Mouse (Mus musculus) activated CD4-positive, CD25-positive, alpha-beta regulatory T cell (primary cell): Measurements from ENCODE around the gene Snrnp70. TPM values are rescaled to one million over a fixed set of nuclear protein-coding genes. Genes with fewer than 3 reads are reported as not detected.

ENCODE experiments used
- polyA plus RNA-seq, 2 experiments: library from polyadenylated mRNA; unstranded; fragments of 100-300 nt; shearing (Covaris generic); gene quantifications; one replicate each; pipeline ENCODE4 v1.2.1; 2017

Gene Snrnp70
- 100 to 1,000 TPM; 204 to 218 TPM for polyA plus RNA-seq

GRCm38 (mm10) chr7:45395578-45396336, at the start of gene Snrnp70:
TSS of gene Snrnp70 (minus strand) at chr7:45395742.

GRCm38 (mm10) chr7:45437521-45438276, 42.2 kb upstream of the Snrnp70 start, which contains the start of gene Ruvbl2:
TSS of gene Ruvbl2 (minus strand) at chr7:45438096.

GRCm38 (mm10) chr7:45434203-45435015, 38.9 kb upstream of the Snrnp70 start, which contains the start of gene Gys1:
TSS of gene Gys1 (plus strand) at chr7:45434844.

GRCm38 (mm10) chr7:45420615-45420919, 25.0 kb upstream of the Snrnp70 start, which contains the start of gene Lhb:
TSS of gene Lhb (plus strand) at chr7:45420820.

GRCm38 (mm10) chr7:45413113-45413863, 17.7 kb upstream of the Snrnp70 start, which contains the start of gene Ntf5:
TSS of gene Ntf5 (plus strand) at chr7:45413695.

GRCm38 (mm10) chr7:45405091-45406075, 9.8 kb upstream of the Snrnp70 start, which contains the start of gene Kcna7:
TSS of gene Kcna7 (plus strand) at chr7:45405653.

GRCm38 (mm10) chr7:45370475-45371311, 24.8 kb downstream of the Snrnp70 start, which contains the start of gene Lin7b:
TSS of gene Lin7b (minus strand) at chr7:45370583.

GRCm38 (mm10) chr7:45366652-45367019, 28.9 kb downstream of the Snrnp70 start, which contains the start of gene Ppfia3:
TSS of gene Ppfia3 (minus strand) at chr7:45367019.

GRCm38 (mm10) chr7:45335056-45335455, 60.5 kb downstream of the Snrnp70 start, which contains the start of gene Hrc:
TSS of gene Hrc (plus strand) at chr7:45335290.

GRCm38 (mm10) chr7:45333431-45333982, 62.0 kb downstream of the Snrnp70 start, which contains the start of gene Trpm4:
TSS of gene Trpm4 (minus strand) at chr7:45333780.

Other genes starting within 250 kb of the Snrnp70 start
- 10 to 100 TPM; 57.0 to 66.8 TPM for gene Pih1d1, start 241.4 kb downstream of the Snrnp70 start, polyA plus RNA-seq
- gene Aldh16a1, start 241.2 kb downstream of the Snrnp70 start, polyA plus RNA-seq = 10 to 100 TPM; 41.4 to 60.4 TPM
- gene Slc17a7, start 231.8 kb downstream of the Snrnp70 start, polyA plus RNA-seq = under 1 TPM; 0.45 to 0.72 TPM
- not detected for gene Gfy, start 216.2 kb downstream of the Snrnp70 start, polyA plus RNA-seq
- gene Pth2, start 214.7 kb downstream of the Snrnp70 start, polyA plus RNA-seq = not detected
- under 1 TPM; 0.07 to 0.10 TPM for gene Ccdc155, start 190.8 kb downstream of the Snrnp70 start, polyA plus RNA-seq
- 10 to 100 TPM in 1 of 2 experiments, 1 to 10 TPM in 1; 9.8 to 26.8 TPM for gene Dkkl1, start 183.6 kb downstream of the Snrnp70 start, polyA plus RNA-seq
- gene Tead2, start 180.0 kb downstream of the Snrnp70 start, polyA plus RNA-seq = 1 to 10 TPM; 2.6 to 4.0 TPM
- gene Cd37, start 156.6 kb downstream of the Snrnp70 start, polyA plus RNA-seq = 100 to 1,000 TPM; 461 to 714 TPM
- gene Slc6a16, start 154.7 kb downstream of the Snrnp70 start, polyA plus RNA-seq = under 1 TPM in 1 of 2 experiments, not detected in 1; 0.20 TPM
- gene Slc6a21, start 118.2 kb downstream of the Snrnp70 start, polyA plus RNA-seq = under 1 TPM in 1 of 2 experiments, not detected in 1; 0.28 TPM
- 10 to 100 TPM; 12.2 to 16.1 TPM for gene Trpm4, start 62.0 kb downstream of the Snrnp70 start, polyA plus RNA-seq
- gene Hrc, start 60.5 kb downstream of the Snrnp70 start, polyA plus RNA-seq = not detected
- gene Ppfia3, start 28.7 kb downstream of the Snrnp70 start, polyA plus RNA-seq = under 1 TPM; 0.12 to 0.16 TPM
- under 1 TPM in 1 of 2 experiments, not detected in 1; 0.35 TPM for gene Lin7b, start 25.2 kb downstream of the Snrnp70 start, polyA plus RNA-seq
- not detected for gene Kcna7, start 9.9 kb upstream of the Snrnp70 start, polyA plus RNA-seq
- 1 to 10 TPM; 1.2 to 1.4 TPM for gene Ntf5, start 18.0 kb upstream of the Snrnp70 start, polyA plus RNA-seq
- not detected for gene Lhb, start 25.1 kb upstream of the Snrnp70 start, polyA plus RNA-seq
- gene Gys1, start 39.1 kb upstream of the Snrnp70 start, polyA plus RNA-seq = 10 to 100 TPM in 1 of 2 experiments, 1 to 10 TPM in 1; 6.3 to 11.1 TPM
- 10 to 100 TPM; 52.7 to 55.4 TPM for gene Ruvbl2, start 42.4 kb upstream of the Snrnp70 start, polyA plus RNA-seq
- gene Ftl1, start 64.1 kb upstream of the Snrnp70 start, polyA plus RNA-seq = 1,000 to 10,000 TPM; 1,818 to 2,133 TPM
- gene Bax, start 71.2 kb upstream of the Snrnp70 start, polyA plus RNA-seq = 100 to 1,000 TPM; 303 to 346 TPM
- under 1 TPM; 0.45 to 0.88 TPM for gene Tulp2, start 86.1 kb upstream of the Snrnp70 start, polyA plus RNA-seq
- under 1 TPM in 1 of 2 experiments, not detected in 1; 0.21 TPM for gene Gm45808, start 91.1 kb upstream of the Snrnp70 start, polyA plus RNA-seq
- gene Dhdh, start 93.1 kb upstream of the Snrnp70 start, polyA plus RNA-seq = 1 to 10 TPM in 1 of 2 experiments, under 1 TPM in 1; 0.27 to 1.1 TPM
- gene Nucb1, start 114.7 kb upstream of the Snrnp70 start, polyA plus RNA-seq = 100 to 1,000 TPM; 193 to 285 TPM
- gene Ppp1r15a, start 130.5 kb upstream of the Snrnp70 start, polyA plus RNA-seq = 10 to 100 TPM; 30.0 to 40.4 TPM
- gene Plekha4, start 130.6 kb upstream of the Snrnp70 start, polyA plus RNA-seq = under 1 TPM in 1 of 2 experiments, not detected in 1; 0.49 TPM
- under 1 TPM; 0.85 to 0.86 TPM for gene Hsd17b14, start 159.2 kb upstream of the Snrnp70 start, polyA plus RNA-seq
- gene Bcat2, start 174.4 kb upstream of the Snrnp70 start, polyA plus RNA-seq = 10 to 100 TPM; 61.0 to 61.5 TPM
- gene Fgf21, start 219.7 kb upstream of the Snrnp70 start, polyA plus RNA-seq = not detected
- under 1 TPM in 1 of 2 experiments, not detected in 1; 0.11 TPM for gene Fut1, start 221.5 kb upstream of the Snrnp70 start, polyA plus RNA-seq
- gene Izumo1, start 226.1 kb upstream of the Snrnp70 start, polyA plus RNA-seq = under 1 TPM; 0.48 to 0.64 TPM
- 1 to 10 TPM; 1.2 to 1.4 TPM for gene Rasip1, start 231.7 kb upstream of the Snrnp70 start, polyA plus RNA-seq
- 1 to 10 TPM in 1 of 2 experiments, under 1 TPM in 1; 0.16 to 1.8 TPM for gene Mamstr, start 244.2 kb upstream of the Snrnp70 start, polyA plus RNA-seq